Mouse (Mus musculus): Measurements from ENCODE around the gene Nlgn2. TPM values are rescaled to one million over a fixed set of nuclear protein-coding genes. Genes with fewer than 3 reads are reported as not detected.

The Nlgn2 gene
- polyA plus RNA-seq, 1 experiment from 2014 or later: 16.6 TPM

DNA sequence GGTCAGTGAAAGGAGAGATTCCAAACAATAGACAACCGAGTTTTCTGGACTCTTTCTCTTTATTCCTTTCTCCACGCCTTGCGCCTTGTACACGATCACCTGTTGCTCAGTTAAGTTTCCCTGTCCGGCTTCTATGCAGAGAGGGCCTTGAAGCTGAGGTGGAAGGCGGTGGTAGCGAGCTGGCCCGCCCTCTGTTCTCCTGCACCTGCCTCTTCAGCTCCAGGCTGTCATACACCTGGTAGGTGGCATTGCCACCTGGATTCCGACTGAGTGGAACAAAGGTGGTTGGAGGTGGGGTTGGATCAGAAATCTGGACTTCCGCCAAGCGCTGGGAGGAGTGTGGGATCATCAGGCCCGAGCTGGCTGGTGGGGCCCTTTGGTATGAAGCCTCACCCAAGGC lies 21.1 kb downstream of the Nlgn2 start:
- ATAC-seq: no peak
- H3K9ac ChIP-seq: no peak overlapping the region
- WGBS: 89% methylated on average over 12 of the region's 12 CpGs
- no peaks in the 10 kb centered on the region for H3K36me3 ChIP-seq (ENCODE audit: poor library complexity, severe bottlenecking)
- no peaks in the 10 kb centered on the region for H3K4me1 ChIP-seq
- no peak overlapping the region for H3K4me3 ChIP-seq
- no peaks in the 10 kb centered on the region for H3K27me3 ChIP-seq
- no peak overlapping the region for H3K4me2 ChIP-seq
- peaks cover 12% of the 10 kb centered on the region for H3K9me3 ChIP-seq (replicated peaks)
- H3K27ac ChIP-seq: no peak overlapping the region

DNA sequence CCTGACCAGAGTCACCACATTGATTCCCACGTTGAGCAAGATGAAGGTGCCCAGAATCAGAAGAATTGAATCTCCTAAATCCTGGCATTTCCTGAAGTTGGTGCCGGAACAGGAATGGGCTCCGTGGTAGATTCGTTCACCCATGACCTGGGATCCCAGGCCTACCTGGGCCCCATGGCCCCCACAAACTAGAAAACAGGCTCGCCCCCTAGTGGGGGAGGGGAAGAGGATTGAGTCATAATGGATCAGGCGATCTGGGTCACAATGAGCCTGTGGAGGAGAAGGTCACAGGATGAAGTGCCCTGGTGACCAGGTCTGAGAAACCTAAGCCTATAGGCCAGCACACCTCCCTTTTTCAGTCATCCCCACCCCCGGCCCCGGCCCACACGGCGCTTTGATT lies 22.4 kb downstream of the Nlgn2 start, which contains the start of gene Gm39566:
Gene Gm39566, minus strand, starts transcription at position 144 of the 400 bp plus-strand sequence.
- no peak within 1 kb of the TSS for H3K4me2 ChIP-seq
- H3K9ac ChIP-seq: no peak within 1 kb of the TSS
- no peak within 1 kb of the TSS for H3K4me3 ChIP-seq
- peaks cover 12% of the 10 kb centered on the region for H3K9me3 ChIP-seq (replicated peaks)
- no peaks in the 10 kb centered on the region for H3K4me1 ChIP-seq
- ATAC-seq: no peak
- 0 out of 2 replicates have a peak, but pooled peaks cover 3% of the 10 kb centered on the region for H3K27me3 ChIP-seq
- H3K36me3 ChIP-seq (ENCODE audit: poor library complexity, severe bottlenecking): no peaks in the 10 kb centered on the region
- 63% methylated on average over 10 of the region's 10 CpGs for WGBS
- no peak within 1 kb of the TSS for H3K27ac ChIP-seq

DNA sequence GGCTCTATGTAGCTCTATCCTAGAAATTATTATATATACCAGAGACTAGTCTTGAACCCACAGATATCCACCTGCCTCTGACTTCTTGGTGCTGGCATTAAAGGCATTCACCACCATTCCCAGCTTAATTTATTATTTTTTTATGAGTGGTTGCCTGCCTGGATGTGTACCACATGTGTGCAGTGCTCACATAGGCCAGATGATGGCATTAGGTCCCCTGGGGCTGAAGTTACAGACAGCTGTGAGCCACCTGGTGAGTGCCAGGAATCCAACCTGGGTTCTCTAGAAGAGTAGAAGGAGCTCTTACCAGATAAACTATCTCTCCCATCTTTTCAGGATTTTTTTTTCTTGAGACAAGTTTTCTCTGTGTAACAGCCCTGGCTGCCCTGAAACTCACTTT lies 27.3 kb downstream of the Nlgn2 start:
- no peak for ATAC-seq
- no peak overlapping the region for H3K27ac ChIP-seq
- no peak overlapping the region for H3K4me3 ChIP-seq
- no peak overlapping the region for H3K4me2 ChIP-seq
- H3K9ac ChIP-seq: no peak overlapping the region
- no peaks in the 10 kb centered on the region for H3K36me3 ChIP-seq (ENCODE audit: poor library complexity, severe bottlenecking)
- 0 out of 2 replicates have a peak, but pooled peaks cover 5% of the 10 kb centered on the region for H3K9me3 ChIP-seq (replicated peaks)
- peaks cover 21% of the 10 kb centered on the region for H3K27me3 ChIP-seq
- no peaks in the 10 kb centered on the region for H3K4me1 ChIP-seq

DNA sequence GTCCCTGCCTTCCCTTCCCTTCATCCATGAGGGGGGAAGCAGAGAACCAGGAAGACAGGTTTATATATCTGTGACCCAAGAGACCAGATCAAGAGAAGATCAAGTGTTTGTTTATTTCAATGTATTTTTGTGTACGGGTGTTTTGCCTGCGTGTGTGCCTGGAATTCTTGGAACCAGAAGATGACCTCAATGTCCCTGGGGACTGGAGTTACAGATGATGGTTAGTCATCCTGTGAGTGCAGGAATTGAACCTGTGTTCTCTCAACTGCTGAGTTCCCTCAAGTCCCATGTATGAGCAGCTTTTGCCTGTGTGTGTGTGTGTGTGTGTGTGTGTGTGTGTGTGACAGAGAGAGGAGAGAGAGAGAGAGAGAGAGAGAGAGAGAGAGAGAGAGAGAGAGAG lies 29.9 kb downstream of the Nlgn2 start:
- H3K4me2 ChIP-seq: no peak overlapping the region
- 0 out of 2 replicates have a peak, but pooled peaks cover 5% of the 10 kb centered on the region for H3K9me3 ChIP-seq (replicated peaks)
- H3K27me3 ChIP-seq: peaks cover 41% of the 10 kb centered on the region
- ATAC-seq: no peak
- peaks cover 25% of the 10 kb centered on the region for H3K4me1 ChIP-seq
- no peak overlapping the region for H3K4me3 ChIP-seq
- no peak overlapping the region for H3K27ac ChIP-seq
- WGBS: 87% methylated on average over 2 of the region's 2 CpGs
- no peak overlapping the region for H3K9ac ChIP-seq
- no peaks in the 10 kb centered on the region for H3K36me3 ChIP-seq (ENCODE audit: poor library complexity, severe bottlenecking)

DNA sequence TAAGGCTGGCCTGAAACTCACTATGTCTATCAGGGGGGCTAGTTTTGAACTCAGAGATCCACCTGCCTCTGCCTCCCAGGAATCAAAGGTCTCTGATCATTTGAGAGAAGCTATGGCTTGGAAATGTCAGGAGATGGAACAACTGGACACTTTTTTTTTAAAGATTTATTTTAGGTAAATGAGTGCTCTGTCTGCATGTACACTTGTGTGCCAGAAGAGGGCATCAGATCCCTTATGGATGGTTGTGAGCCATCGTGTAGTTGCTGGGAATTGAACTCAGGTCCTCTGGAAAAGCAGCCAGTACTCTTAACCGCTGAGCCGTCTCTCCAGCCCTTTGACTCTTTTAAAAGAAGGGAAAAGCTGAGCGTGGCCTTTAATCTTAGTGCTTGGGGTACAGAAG lies 31.2 kb downstream of the Nlgn2 start:
- no peak overlapping the region for H3K27ac ChIP-seq
- H3K4me2 ChIP-seq: no peak overlapping the region
- no peaks in the 10 kb centered on the region for H3K36me3 ChIP-seq (ENCODE audit: poor library complexity, severe bottlenecking)
- H3K4me3 ChIP-seq: no peak overlapping the region
- peaks cover 37% of the 10 kb centered on the region for H3K4me1 ChIP-seq
- no peak overlapping the region for H3K9ac ChIP-seq
- WGBS: 89% methylated on average over 4 of the region's 4 CpGs
- no peak for ATAC-seq
- H3K27me3 ChIP-seq: peaks cover 53% of the 10 kb centered on the region
- 0 out of 2 replicates have a peak, but pooled peaks cover 5% of the 10 kb centered on the region for H3K9me3 ChIP-seq (replicated peaks)

DNA sequence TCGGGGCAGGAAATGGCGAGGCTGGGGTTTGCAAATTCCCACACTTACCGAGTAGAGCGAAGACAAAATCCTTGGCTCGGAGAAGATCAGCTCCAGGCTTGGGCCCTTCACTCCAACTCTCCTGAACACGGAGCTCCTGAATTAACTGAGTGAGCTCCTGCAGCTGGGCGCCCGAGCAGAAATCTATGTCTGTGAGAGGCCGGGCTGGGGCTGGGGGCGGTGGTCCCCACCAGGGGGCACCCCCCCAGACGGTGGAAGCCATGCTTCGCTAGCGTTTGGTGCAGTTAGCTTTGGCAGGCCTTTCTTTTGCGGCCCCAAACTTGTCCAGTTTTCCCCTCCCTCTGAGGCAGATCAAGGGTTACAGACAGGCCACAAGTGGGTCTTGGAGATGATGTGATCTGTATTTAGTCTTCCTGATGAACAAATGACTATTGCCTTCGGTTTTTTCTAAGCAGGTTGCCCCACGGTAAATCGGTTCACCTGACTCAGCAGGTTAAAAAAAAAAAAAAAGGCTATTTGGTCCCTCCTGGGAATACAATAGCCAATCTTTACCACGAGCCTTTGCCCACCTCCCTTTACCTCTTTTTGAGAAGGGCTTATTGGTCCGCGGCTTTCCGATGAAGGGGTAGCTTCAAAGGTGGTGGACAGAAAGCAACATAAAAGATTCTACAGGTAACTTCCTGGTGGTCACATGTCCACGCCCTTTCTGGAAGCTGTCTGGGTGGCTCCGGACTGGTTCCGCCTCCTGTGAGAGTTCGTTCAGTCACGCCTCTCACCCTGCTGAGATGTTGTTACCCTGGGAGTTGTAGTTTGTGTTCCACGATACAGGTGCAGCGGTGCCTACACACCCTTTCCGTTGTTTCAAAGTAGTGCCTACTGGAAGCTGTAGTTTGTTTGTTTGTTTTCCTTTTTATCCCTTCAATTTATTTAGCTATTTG lies 32.3 kb downstream of the Nlgn2 start, which contains the start of gene Tmem102:
Gene Tmem102, minus strand, starts transcription at position 653 of the 938 bp plus-strand sequence.
- peaks cover 50% of the 10 kb centered on the region for H3K27me3 ChIP-seq

DNA sequence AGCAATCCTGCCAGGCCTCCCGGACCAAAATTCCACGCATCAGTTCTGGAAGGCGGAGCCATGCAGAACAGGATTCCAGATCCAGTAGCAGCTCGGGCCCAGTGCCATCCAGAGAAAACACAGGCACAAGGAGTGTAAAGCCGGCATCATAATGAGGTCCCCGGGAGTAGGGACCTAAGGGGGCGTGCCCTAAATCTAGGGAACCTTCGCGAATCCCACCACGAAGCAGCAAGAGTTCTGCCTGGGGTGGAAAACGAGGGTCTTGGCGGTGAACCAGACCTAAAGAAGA lies 33.0 kb downstream of the Nlgn2 start:
- 8% methylated on average over 12 of the region's 12 CpGs for WGBS
- H3K27ac ChIP-seq: no peak overlapping the region
- H3K4me1 ChIP-seq: peaks cover 51% of the 10 kb centered on the region
- peaks cover 50% of the 10 kb centered on the region for H3K27me3 ChIP-seq
- H3K4me3 ChIP-seq: peak overlapping the region; percentile 54
- H3K9ac ChIP-seq: no peak overlapping the region
- no peak for ATAC-seq
- H3K4me2 ChIP-seq: peak overlapping the region; percentile 97
- H3K36me3 ChIP-seq (ENCODE audit: poor library complexity, severe bottlenecking): no peaks in the 10 kb centered on the region
- H3K9me3 ChIP-seq (replicated peaks): 0 out of 2 replicates have a peak, but pooled peaks cover 5% of the 10 kb centered on the region

More for the DNA sequence above, 32.3 kb downstream of the Nlgn2 start, which contains the start of gene Tmem102:
- Histone ChIP-seq H3K9me3 (replicated peaks) (0 out of 2 replicates have a peak, but pooled peaks cover 5% of the 10 kb centered on the region), H3K4me2 (peak within 1 kb of the TSS; percentile 97), H3K36me3 (ENCODE audit: poor library complexity, severe bottlenecking) (no peaks in the 10 kb centered on the region), H3K4me3 (peak within 1 kb of the TSS; percentile 54), H3K9ac (no peak within 1 kb of the TSS), H3K4me1 (peaks cover 45% of the 10 kb centered on the region), H3K27ac (no peak within 1 kb of the TSS)
- ATAC-seq: no peak
- WGBS: 5% methylated on average over 29 of the region's 29 CpGs

DNA sequence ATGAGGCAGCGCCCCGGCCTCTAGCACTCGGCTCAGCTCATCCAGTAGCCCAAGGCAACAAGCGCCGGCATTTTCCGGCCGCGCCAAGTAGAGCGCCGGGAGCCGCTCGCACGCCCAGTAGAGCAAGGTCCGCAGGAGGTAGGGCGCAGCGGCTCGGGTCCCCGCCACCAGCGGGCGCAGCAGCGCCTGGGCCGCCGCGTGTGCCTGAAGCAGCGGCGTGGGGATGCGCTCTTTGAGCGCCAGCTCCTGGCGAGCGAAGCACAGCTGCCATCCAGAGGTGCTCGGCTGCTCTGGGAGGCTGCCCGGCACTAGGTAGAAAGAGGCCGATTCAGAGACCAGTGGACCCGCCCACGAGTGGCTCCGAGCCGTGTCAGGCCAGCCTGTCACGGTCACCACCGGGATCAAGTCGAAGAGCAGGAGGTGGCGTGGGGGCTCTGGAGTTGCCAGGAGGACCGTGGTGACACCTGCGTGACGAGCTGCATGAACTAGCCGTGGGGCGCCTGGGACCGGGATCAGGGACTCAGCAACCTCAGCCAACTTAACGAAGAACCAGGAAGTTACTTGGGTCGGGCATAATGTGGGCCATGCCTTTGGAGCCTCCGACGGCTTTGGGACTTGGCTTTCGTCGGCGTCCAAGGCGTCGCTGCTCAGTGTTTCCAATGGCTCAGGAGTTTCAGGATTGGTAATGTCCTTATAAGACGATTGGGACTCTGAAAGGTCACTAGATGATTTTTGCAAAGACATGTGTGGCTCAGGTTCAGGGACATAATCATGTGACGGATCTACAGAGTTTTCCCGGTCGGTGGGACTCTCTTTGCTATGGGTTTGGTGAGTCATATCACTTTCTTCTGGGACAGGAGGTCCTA lies 33.6 kb downstream of the Nlgn2 start:
- Histone ChIP-seq H3K36me3 (ENCODE audit: poor library complexity, severe bottlenecking) (no peaks in the 10 kb centered on the region), H3K9me3 (replicated peaks) (0 out of 2 replicates have a peak, but pooled peaks cover 5% of the 10 kb centered on the region), H3K4me1 (peaks cover 57% of the 10 kb centered on the region), H3K4me2 (peak overlapping the region; percentile 97), H3K9ac (peak overlapping the region; percentile 76), H3K27ac (no peak overlapping the region), H3K27me3 (peaks cover 50% of the 10 kb centered on the region), H3K4me3 (peak overlapping the region; percentile 54)
- ATAC-seq: peak; percentile 22; the same call in 1 of the 2 replicates
- WGBS: under 1% methylated on average over 60 of the region's 60 CpGs

DNA sequence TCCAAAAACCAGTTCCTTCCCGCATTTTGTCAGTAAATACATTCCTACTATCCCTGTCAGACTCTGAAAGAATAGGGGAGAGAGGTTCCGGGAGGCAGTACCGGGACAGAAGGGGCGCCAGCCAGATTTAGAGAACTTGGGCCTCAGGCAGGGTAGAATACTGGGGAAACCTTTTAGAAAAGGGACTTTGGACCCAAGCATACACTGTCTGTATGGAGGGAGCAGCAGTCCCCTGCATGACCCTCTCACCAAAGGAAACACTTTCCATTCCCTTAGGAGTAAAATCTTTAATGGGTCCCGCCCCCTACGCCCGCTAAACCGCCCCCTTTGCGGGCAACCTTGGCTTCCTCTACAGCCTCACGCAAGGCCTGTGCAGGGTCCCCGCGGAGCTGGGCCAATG lies 34.3 kb downstream of the Nlgn2 start:
- Histone ChIP-seq H3K36me3 (ENCODE audit: poor library complexity, severe bottlenecking) (no peaks in the 10 kb centered on the region), H3K4me1 (peaks cover 64% of the 10 kb centered on the region), H3K27me3 (peaks cover 50% of the 10 kb centered on the region), H3K4me2 (peak overlapping the region; percentile 97), H3K4me3 (peak overlapping the region; percentile 54), H3K9me3 (replicated peaks) (0 out of 2 replicates have a peak, but pooled peaks cover 5% of the 10 kb centered on the region), H3K9ac (peak overlapping the region; percentile 76), H3K27ac (no peak overlapping the region)
- ATAC-seq: peak; percentile 4; the same call in 1 of the 2 replicates
- WGBS: 1% methylated on average over 12 of the region's 12 CpGs

DNA sequence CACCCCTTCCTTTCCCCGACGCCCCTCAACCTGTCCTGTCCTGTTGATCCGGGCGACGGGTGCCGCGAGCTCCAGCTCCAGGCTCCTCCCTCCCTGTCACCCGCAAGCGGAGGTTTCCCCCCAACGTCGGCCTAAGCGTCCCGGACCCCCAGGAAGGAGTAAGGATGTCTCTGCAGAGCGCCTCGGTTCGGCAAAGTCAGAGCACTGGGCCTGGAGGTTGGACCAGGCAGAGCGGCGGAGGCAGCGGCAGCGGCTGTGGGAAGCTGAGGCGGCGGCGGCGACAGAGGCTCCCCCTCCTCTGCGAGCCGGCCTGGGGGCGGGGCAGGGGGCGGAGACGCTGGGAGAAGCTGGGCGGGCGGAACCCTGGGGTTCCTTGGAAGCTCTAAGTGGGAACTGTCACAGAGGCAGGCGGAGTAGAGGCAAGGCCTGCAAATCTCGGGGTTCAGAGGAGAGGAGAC lies 34.9 kb downstream of the Nlgn2 start:
- 0 out of 2 replicates have a peak, but pooled peaks cover 5% of the 10 kb centered on the region for H3K9me3 ChIP-seq (replicated peaks)
- H3K4me2 ChIP-seq: peak overlapping the region; percentile 97
- peak; percentile 57 for ATAC-seq
- H3K4me1 ChIP-seq: peaks cover 64% of the 10 kb centered on the region
- H3K4me3 ChIP-seq: peak overlapping the region; percentile 54
- H3K27me3 ChIP-seq: peaks cover 51% of the 10 kb centered on the region
- under 1% methylated on average over 33 of the region's 33 CpGs for WGBS
- H3K27ac ChIP-seq: peak overlapping the region; percentile 8
- no peaks in the 10 kb centered on the region for H3K36me3 ChIP-seq (ENCODE audit: poor library complexity, severe bottlenecking)
- H3K9ac ChIP-seq: peak overlapping the region; percentile 76

DNA sequence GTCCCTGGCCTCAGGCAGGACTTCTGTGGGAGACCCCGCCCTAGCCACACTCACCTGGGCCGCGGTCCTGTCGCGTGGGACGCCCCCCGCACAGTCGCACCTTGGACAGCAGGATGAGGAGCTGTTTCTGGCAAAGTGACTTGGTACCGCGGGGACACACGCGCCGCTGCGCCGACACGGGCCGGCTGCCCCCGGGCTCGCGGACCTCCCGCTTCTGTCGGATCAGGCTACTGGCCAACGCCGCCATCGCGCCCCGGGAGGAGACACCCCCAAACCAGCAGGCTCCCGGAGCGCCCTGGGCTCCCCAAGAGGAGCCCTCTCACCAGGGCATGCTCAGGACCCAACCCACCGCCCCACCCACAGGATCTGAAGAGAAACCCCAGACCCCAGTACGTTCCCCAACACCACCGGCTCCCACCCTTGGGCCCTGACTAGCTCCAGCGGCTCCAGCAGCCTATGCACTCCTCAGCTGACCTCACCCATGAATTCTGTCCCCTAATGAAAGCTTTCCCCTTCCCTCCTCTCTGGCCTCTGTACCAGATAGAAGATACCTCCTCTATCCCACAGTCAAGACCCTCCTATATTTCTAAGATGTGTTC lies 36.1 kb downstream of the Nlgn2 start, which contains the start of gene Fgf11:
Gene Fgf11, minus strand, starts transcription at position 479 of the 599 bp plus-strand sequence.
- H3K9ac ChIP-seq: peak within 1 kb of the TSS; percentile 76
- H3K4me1 ChIP-seq: peaks cover 64% of the 10 kb centered on the region
- no peak for ATAC-seq
- 0 out of 2 replicates have a peak, but pooled peaks cover 2% of the 10 kb centered on the region for H3K9me3 ChIP-seq (replicated peaks)
- H3K27me3 ChIP-seq: peaks cover 56% of the 10 kb centered on the region
- H3K27ac ChIP-seq: peak within 1 kb of the TSS; percentile 91
- peak within 1 kb of the TSS; percentile 97 for H3K4me2 ChIP-seq
- WGBS: 2% methylated on average over 32 of the region's 33 CpGs
- no peaks in the 10 kb centered on the region for H3K36me3 ChIP-seq (ENCODE audit: poor library complexity, severe bottlenecking)
- H3K4me3 ChIP-seq: peak within 1 kb of the TSS; percentile 54

Measured in forebrain, embryonic 13.5 days (tissue).